Mouse (Mus musculus): Measurements from ENCODE around the gene Agap1. TPM values are rescaled to one million over a fixed set of nuclear protein-coding genes. Genes with fewer than 3 reads are reported as not detected.

Agap1 gene
- total RNA-seq, 2 experiments from 2014 or later = 240 to 255 TPM

GRCm38 (mm10) chr1:89456456-89456855 is 1.9 kb downstream of the Agap1 start:
- intact Hi-C loops (cut with DNase I) = loop anchor here (10.0 kb wide), 1 partner anchor 128 kb away; no protein-coding TSS in a partner anchor
- no peak for DNase-seq (ENCODE audit: low spot score in 2 of 2)

- intact Hi-C loops (cut with DNase I) = loop anchor here (10.0 kb wide), 1 partner anchor 127 kb away; no protein-coding TSS in a partner anchor
Measured at GRCm38 (mm10) chr1:89457126-89458031, 2.8 kb downstream of the Agap1 start.

DNA sequence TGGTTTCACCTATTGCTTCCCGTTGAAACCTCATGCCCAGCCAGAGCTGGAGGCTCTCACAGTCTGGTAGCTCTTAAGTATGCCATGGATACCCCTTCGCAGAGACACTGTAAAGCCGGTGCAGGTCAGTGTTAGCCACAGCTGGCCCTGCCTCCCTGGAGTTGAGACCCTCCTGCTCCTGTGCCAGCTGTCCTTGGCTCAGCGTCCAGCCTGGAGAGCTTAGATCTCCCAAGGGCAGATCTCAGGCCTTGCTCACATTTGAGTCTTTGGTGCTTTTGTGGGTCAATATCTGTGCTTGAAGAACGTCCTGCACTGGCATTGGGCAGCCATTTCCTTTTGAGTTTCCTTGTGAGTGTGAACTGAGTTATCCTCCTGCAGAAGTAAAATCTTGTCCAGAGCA is 7.3 kb downstream of the Agap1 start:
- intact Hi-C loops (cut with DNase I) = no loop called here
- no peak for DNase-seq (ENCODE audit: low spot score in 2 of 2)

More at GRCm38 (mm10) chr1:89457126-89458031, 2.8 kb downstream of the Agap1 start:
- DNase-seq (ENCODE audit: low spot score in 2 of 2) = peak in 1 of 2 experiments; percentile 33

GRCm38 (mm10) chr1:89463138-89463537 is 8.5 kb downstream of the Agap1 start:
- intact Hi-C loops (cut with DNase I) = no loop called here

DNA sequence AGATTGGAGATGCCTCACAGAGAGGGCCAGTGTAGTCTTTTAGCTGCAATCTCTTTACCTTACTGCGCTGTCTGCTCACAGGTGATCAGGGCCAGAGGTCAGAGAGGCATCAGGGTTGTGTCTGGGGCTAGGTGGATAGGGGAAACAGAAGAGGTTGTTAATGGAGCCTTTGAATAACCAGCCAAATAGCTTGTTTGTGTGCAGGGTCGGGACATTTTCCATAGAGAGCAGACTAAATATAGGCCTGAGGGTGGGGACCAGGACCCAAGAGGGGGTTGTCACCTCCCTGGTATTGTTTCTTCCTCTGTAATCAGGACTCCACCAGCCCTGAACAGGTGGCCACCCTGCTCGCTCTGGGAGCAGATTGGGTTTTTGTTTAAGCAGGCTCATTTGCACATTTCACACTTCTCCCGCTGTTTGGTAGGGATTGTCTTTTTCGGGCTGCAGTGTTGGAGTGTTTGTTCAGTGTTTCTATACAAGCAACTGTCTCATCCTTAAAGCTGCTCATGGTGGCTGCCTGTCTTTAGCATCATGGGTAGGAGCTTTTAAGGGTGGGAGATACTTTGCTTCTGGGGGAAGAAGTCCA is 10.9 kb downstream of the Agap1 start:
- intact Hi-C loops (cut with DNase I) = no loop called here
- peak; percentile 36 to 75 for DNase-seq (ENCODE audit: low spot score in 2 of 2)

More at GRCm38 (mm10) chr1:89463138-89463537, 8.5 kb downstream of the Agap1 start:
- DNase-seq (ENCODE audit: low spot score in 2 of 2) = no peak

DNA sequence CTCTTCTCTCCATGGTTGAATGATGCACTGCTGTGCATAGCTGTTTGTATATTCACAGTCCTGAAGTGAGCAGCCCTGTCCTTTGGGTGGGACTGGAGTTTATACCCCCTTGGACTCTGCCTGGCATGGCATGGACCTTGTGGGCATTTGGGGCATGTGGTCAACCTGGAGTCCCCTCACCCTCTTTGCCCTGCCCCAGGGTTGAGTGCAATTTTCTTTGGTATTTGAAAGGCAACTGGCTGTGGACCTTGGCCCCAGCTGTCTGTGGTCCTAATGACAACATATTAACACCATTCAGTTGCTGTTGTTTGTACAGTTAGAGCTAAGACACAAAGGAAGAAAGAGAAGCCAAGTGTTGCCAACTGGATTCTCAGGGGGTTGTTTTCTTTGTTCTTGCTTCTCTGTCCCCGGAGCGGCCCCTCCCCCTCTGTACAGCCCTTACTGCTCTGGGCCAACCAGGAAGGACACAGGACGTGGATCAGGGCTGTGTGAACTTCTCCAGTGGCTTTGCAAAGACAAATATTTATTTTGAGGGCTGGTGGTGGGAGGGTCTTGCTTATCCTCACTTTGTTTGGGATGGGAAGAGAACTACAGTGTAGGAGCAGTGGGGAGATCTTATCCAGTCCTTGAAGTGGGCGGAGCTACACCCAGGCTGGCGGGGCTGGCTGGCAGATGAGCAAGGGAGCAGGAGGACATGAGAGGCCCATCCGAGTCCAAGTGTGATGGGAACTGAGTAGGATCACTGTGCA is 12.9 kb downstream of the Agap1 start:
- intact Hi-C loops (cut with DNase I) = no loop called here
- no peak for DNase-seq (ENCODE audit: low spot score in 2 of 2)

DNA sequence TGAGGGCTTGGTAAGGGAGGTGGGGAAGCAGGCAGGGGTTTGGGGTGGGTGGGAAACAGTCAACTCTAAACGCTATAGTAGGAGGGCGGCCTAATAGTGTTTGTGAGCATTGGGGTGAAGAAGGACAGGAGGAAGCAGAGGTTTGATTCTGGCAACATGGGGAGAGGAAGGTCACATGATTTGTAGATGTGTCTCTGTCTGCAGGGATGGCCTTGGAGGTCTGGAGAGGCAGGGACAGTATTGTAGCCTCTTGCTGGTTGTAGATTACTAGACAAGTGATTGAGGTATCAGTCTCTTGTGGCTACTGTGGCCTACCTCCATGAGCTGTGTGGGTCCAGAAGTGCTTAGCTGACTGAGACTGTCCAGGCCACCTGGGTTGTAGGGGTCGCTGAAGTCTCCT is 13.5 kb downstream of the Agap1 start:
- intact Hi-C loops (cut with DNase I) = no loop called here

GRCm38 (mm10) chr1:89471430-89471829 is 16.8 kb downstream of the Agap1 start:
- intact Hi-C loops (cut with DNase I) = no loop called here
- DNase-seq (ENCODE audit: low spot score in 2 of 2) = no peak

More for the DNA sequence above, 13.5 kb downstream of the Agap1 start:
- no peak for DNase-seq (ENCODE audit: low spot score in 2 of 2)

- peak; percentile 31 to 44 for DNase-seq (ENCODE audit: low spot score in 2 of 2)
- intact Hi-C loops (cut with DNase I) = no loop called here
Measured at GRCm38 (mm10) chr1:89471891-89472290, 17.3 kb downstream of the Agap1 start.

GRCm38 (mm10) chr1:89473946-89474345 is 19.3 kb downstream of the Agap1 start:
- no peak for DNase-seq (ENCODE audit: low spot score in 2 of 2)
- intact Hi-C loops (cut with DNase I) = no loop called here

DNA sequence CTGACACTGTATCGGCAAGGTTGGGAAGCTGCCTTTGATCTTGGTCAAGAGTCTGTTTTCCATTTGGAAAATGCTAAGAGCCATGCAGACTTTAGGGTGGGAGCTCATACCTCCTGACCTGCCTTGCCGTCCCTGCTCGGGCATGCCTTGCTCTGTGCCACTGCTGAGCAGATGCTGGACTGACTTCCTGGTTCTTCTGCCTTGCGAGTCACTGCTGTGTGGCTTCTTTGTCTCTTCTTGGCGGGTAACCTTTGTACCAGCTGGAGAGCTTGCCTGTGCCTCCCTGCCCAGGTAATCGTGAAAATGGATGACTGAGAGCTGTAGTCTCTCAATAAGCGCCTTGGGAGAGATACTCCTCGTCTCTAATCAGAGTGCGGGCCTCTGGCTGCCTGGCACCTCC is 20.2 kb downstream of the Agap1 start:
- no peak for DNase-seq (ENCODE audit: low spot score in 2 of 2)
- intact Hi-C loops (cut with DNase I) = no loop called here

- intact Hi-C loops (cut with DNase I) = no loop called here
Measured at GRCm38 (mm10) chr1:89477033-89477432, 22.4 kb downstream of the Agap1 start.

GRCm38 (mm10) chr1:89478571-89479460 is 24.2 kb downstream of the Agap1 start:
- intact Hi-C loops (cut with DNase I) = no loop called here

More at GRCm38 (mm10) chr1:89477033-89477432, 22.4 kb downstream of the Agap1 start:
- no peak for DNase-seq (ENCODE audit: low spot score in 2 of 2)

GRCm38 (mm10) chr1:89481154-89481553 is 26.5 kb downstream of the Agap1 start:
- DNase-seq (ENCODE audit: low spot score in 2 of 2) = no peak
- intact Hi-C loops (cut with DNase I) = no loop called here

More at GRCm38 (mm10) chr1:89478571-89479460, 24.2 kb downstream of the Agap1 start:
- DNase-seq (ENCODE audit: low spot score in 2 of 2) = peak in 1 of 2 experiments; percentile 74

GRCm38 (mm10) chr1:89482812-89483211 is 28.2 kb downstream of the Agap1 start:
- intact Hi-C loops (cut with DNase I) = no loop called here
- no peak for DNase-seq (ENCODE audit: low spot score in 2 of 2)

GRCm38 (mm10) chr1:89486891-89487290 is 32.3 kb downstream of the Agap1 start:
- intact Hi-C loops (cut with DNase I) = no loop called here
- DNase-seq (ENCODE audit: low spot score in 2 of 2) = no peak

GRCm38 (mm10) chr1:89489111-89489971 is 34.7 kb downstream of the Agap1 start:
- intact Hi-C loops (cut with DNase I) = no loop called here
- no peak for DNase-seq (ENCODE audit: low spot score in 2 of 2)

DNA sequence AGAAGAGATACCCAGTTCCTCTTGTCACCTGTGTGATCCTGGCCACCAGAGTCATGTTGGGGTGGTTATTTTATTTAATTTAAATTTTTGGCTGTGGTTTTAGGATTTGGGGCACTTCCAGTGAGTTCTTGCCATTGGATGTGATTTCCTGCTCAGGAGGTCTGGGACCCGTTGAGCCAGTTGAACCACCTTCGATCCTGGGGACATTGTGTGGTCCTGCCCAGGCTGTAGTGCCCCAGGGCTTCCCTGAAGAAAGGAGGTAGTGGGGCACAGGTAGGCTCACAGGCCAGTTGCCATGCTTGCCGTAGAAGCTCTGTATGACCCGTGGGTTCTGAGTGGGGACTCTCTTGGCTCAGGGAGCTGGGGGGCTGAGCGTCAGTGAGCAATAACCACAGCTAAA is 38.6 kb downstream of the Agap1 start:
- intact Hi-C loops (cut with DNase I) = no loop called here
- DNase-seq (ENCODE audit: low spot score in 2 of 2) = no peak
